Mouse (Mus musculus) brain, embryonic 18.5 days (tissue): ENCODE data around the gene Rfx8.
"Not testable (repeated sequence)": the region's sequence is repeated elsewhere in the genome, so short reads cannot be mapped to it uniquely, and the experiment has no call there.

Experiments used
- DNase-seq: peaks from one replicate; pipeline ENCODE4 v3.0.0-alpha.2; 2012; ENCODE audit warnings: low read depth, low spot score

Rfx8 gene

DNA sequence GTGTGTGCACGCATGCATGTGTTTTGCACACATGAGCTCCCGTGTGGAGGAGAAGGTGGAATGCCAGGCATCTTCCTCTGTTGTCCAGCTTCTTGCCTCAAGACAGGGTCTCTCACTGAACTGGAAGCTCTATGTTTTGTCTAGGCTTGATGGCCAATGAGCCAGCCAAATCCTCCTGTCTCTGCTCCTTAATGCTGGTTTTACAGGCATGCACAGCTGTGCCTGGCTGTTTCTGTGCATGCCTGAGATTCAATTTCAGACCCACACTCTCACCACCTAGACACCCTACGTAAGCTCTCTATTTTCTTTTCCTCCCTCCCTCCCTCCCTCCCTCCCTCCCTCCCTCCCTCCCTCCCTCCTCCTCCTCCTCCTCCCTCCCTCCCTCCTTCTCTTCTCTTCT lies 28.8 kb downstream of the Rfx8 start:
- DNase-seq: no peak

DNA sequence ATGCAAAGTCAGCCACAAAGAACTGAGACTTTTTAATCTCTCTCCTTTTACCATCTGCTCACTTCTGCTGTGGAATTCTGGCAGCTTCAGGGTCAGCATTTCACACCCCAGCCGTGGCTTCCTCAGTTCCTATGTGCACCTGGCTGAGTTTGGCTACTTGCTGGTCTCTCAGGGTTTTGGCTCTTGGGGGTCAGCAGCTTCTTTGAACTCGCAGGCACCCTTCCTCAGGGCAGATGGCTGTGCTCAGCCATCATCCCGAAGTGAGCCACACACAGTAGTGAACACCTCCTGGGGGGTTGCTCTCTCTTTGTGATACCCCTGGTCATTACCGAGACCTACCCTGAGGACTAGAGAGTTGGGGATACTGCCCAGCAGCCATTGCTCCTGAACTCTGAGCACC lies 29.7 kb downstream of the Rfx8 start:
- no peak for DNase-seq

DNA sequence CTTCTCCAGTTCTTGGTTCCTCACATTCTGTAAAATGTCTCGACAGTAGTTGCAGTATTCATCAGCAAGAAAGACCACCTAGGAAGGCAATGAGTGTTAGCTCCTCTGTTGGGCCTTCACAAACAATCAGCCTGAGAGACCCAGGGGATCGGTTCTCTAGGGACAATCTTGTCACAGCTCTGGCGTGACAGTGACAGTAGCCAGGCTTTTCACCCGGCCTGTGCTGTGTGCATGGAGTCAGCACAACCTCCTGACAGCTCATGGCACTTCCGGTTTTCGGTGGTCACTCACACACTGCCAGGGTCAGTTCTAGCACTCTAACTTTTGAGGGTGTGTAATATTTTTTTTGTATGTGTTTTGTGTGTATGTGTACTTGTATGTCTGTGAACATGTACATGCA lies 32.2 kb downstream of the Rfx8 start:
- DNase-seq: no peak

DNA sequence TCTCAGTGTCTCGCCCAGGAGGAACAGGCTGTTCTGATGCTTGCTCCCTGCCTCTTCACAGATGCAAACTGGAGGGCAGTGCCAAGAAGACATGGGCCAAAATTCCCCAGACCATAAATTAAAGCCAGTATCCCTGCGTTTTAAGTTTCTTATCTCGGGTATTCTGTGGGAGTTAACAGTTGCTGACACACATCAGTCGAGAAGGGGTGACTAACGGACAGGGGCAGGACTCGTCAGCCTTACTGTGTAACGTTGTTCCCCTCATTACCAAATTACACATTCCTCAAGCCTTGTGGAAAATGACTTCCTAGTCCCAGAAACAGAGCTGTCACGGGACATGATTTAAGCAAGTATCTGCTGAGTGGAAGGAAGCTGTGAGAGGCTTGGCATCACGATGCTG lies 33.5 kb downstream of the Rfx8 start:
- no peak for DNase-seq

DNA sequence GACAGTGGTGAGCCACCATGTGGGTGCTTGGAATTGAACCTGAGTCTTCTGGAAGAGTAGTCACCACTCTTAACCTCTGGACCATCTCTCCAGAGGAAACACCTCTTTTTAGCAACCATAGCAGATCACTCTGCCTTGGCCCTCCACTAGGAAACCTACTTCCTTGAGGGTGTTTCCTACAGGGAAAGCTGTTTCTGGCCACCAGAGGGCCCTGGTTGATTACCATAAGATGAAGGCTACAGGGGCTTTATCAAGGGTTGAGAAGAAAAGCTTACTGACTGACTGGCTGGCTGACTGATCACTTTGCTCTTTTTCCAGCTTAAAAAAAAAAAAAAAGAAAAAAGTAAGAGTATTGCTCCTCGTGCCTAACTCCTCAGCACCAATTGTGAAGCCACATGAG lies 35.0 kb downstream of the Rfx8 start:
- DNase-seq: peak; percentile 66

DNA sequence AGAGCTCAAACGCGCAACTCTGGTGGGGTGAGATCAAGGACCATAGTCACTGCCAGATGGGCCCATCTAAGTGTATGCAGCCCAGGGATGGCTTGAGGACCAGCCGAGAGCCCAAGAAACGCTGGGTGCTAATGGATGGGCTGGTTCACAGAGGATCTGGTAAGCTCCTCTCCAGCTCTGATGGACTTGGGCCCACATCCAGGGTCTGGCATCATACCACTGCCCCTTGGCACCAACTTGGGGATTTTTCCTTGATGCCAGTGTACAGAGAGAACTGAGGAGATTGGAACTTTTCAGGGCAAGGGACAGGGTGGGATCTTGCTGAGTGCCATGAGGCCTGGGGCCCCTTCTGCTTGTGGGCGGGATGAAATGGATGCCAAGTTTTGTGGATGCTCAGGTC lies 39.2 kb downstream of the Rfx8 start:
- no peak for DNase-seq

DNA sequence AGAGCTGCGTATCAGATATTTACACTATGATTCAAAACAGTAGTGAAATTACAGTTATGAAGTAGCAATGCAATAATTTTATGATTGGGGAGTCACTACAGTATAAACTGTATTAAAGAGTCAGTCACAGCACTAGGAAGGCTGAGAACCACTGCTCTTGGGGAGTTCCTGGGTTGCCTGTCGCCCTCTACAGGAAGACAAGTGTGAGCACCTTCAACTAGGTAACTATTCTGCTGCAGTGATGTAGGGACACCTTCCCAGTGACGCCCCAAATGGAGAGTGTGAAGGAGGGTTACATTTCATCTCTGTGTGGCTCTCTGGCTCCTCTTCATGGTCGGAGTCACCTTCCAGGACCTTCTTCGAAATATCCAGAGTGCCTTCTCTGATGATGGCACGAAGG lies 40.3 kb downstream of the Rfx8 start:
- no peak for DNase-seq

DNA sequence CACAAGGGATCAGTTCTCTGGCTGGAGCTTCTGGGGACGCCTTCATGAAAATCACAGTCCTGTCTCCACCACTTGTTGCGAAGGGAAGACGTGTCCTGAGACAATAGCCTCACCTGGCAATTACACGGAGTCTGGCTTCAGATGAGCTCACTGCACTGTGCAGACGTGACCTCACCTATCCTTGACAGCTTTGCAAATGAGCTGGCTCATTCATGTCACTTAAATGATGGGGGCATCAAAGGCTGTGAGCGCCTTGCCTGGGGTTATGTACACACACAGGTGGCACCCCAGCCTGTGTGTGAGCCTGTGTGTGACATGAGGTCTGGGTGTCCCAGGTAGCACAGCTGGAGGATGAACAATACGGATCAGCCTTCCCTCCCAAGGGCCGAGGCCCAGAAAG lies 41.9 kb downstream of the Rfx8 start:
- no peak for DNase-seq

DNA sequence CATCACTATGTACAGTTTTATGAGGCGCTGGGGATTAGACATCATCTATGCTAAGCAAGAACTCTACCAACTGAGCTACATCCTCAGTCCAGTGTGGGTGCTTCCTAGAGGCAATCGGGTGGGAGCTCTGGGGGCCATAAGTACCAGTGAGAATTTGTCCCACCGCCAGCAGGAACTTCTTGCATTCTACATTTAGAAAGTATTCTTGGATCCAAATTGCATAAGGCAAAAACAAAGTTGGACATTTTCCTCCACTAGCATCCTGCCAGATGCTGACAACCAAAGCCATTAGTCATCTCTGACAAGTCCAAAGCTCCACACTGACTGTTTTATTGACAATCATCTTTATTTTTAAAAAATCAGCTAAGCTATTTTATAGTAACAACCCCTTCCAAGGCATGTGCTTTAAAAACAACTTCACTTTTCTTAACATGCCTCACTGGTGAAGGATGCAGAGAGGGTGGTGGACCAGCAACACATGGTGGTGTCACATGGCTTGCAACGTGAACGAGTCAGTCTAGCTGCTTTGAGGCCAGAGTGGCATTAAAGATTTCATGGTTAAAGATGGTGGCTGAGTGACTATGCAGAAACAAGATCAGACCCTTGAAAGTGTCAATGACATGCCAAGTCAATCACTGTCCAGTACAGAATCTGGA lies 44.4 kb downstream of the Rfx8 start:
- DNase-seq: no peak

DNA sequence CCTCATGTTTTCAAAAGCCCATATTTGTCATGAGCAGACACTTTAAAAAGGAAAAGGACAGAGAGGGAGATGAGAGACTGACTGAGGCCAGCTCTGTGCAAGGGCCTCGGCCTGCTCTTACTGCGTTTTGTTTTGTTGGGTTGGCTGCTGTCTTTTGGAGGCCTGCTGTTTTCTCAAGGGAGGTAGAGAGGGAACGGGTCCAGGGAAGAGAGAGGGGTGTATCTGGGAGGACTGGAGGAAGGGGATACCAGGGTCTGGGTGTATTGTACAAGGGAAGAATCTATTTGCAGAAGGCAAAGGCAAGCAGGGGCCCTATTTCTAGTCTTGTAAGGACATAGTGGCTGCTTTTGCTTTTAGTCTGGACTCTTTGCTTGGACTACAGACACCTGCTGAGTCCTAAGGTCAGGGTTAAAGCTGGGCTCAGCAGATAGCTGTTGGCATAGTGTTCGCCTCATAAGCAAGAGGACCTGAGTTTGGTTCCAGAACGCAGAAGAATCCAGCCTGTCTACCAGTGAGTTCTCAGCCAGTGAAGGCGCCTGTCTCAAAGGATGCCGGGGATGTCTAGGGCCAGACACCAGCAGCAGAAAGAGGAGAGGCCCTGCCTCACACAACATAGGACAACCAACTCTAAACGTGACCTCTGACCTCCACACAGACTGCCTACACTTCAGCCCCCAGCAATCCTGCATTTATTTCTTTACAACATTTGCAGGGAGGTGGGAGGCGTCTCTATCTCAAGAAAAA lies 48.3 kb downstream of the Rfx8 start:
- DNase-seq: no peak

DNA sequence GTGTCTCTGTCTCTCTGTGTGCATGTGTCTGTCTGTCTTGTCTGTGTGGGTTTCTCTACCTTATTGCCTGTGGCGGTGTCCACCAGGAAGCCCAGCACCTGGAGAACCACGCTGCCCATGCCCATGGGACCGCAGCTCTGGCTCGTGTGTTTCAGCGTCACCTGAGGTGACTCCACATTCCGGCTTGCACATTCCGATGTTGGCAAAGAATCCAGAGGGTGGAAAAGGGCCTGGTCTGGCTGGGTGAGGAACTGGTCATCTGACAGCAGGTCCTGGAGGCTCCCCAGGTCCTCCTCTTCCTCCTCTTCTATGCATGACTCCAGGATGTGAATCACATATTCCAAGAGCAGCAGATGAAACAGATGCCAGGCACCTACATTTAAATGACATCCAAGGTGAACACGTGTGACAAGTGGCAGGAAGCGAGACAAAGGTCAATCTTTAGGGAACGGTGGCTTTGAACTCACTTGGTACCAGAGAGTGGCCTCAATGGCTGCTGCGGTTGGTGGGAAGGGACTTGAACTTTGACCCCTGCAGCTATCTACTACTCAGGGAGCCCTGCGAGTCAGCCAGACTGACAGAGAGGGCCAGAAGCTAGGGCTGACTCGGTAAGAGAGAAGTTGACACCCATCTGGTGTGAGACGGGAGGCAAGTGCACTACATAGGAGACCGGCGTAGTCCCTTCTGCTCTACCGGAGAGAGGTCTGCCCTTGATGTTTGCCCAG lies 50.4 kb downstream of the Rfx8 start:
- no peak for DNase-seq

DNA sequence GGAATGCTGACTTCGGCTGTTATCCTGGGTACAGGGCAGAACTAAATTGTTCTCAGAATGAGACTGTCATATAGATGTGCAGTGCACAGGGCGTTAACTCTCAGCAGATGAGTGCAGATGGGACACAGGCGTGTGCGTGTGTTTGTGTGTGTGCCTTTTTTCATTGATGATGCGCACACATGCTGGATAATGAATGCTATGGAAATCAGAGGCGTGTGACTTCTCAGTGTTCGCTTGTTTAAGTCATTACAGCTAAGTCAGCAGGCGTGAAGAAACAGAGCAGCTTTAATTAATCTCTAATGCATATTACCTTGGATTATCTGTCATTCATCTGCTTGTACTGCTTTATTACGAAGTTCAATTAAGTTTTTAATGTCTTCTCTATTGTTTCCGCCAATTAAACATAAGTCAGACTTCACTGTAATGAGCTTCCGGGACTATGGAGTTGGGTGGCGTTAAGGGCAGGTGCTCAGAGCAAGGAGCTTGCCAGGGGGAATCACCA lies 54.0 kb downstream of the Rfx8 start:
- no peak for DNase-seq

DNA sequence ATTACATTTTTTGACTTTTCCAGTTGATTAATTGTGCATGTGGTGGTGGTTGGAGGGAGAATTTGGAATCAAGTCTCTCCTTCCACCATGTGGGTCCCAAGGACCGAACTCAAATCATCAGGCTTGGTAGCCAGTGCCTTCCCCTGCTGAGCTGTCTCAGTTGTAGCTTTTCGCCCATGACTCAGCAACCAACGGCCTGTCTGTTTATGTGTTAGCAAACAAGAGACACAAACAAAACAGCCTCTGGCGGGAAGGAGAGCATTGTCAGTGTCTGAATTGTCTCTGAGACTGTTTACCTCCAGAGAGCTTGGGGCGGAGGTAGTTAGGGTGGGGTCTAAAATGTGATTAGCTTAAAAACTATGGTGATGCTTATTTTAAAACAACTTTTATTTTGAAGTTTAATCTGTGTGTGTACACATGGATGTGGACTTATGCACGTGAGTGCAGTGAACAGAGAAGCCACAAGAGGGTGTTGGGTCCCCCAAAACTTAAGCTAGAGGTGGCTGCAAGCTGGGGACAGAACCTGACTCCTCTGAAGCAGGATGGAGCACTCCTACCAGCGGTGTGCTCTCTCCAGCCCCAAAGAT lies 56.7 kb downstream of the Rfx8 start:
- no peak for DNase-seq

DNA sequence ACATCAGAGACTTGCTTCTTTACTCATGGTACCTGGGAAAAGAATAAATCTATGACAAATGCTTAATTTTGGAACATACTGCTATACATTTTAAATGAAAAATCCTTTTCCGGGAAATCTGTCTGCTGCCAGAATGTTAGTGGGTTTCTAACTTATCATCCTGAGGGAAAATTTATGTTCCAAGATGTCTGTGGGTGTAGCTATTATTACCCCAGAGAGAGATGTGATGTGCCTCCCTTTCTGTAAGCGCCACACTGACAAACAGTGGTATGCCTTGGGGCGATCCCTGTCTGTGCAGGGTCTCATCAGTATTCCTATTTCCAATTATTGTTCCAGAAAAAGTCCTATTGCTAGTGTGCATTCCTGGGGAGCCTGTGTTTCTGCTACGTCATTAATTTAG lies 57.7 kb downstream of the Rfx8 start:
- no peak for DNase-seq

DNA sequence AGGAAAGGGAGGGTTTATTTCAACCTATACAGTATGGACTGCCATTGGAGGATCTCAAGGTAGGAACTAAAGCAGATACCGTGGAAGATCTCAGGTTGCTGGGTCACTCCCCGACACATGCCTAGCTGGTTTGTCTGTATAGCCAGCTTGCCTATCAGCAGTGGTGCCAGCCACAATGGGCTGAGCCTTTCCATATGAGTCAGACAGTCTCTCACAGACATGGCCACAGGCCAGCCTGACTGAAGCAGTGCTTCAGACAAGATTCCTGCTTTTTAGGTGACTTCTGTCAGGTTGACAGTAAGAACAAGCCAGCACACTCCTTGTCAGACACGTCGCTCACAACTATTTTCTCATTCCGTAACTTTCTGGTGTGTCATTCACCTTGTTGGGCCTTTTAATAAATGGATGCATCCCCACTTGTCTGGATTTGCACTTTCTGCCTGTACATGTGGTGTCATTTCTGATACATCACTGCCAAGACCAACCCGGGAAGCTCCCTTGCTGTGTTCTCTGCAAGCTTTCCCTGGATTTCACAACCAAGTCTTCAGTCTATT lies 63.7 kb downstream of the Rfx8 start:
- no peak for DNase-seq

DNA sequence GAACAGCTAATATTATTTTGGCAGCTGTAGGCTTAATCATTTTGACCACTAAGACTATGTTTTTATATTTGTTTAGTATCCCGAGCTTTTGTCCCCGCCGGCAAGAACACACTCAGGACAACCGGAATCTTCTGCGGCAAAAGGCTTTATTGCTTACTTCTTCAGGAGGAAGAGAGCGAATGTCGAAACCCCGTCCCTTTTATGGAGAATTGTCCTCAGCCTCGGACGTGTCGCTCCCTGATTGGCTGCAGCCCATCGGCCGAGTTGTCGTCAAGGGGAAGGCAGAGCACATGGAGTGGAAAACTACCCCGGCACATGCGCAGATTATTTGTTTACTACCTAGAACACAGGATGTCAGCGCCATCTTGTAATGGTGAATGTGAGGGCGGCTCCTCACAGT lies 65.9 kb downstream of the Rfx8 start:
- DNase-seq: not testable (repeated sequence)

DNA sequence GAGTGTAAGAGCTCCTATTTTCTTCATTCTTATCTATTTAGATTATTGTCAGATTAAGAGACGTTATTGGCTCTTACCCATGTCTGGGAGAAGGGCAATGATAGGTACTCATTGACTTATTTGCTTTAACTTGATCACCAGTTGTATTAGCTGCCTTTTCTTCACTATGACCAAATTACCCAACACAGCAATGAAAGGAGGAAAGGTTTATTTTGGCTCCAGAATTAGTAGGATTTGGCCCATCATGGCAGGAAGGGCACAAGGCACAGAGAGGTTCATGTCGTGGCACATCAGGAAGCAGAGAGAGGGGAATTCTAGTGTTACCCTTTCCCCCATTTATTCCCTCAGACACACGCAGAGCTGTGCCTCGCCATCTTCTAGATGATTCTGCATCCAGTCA lies 67.8 kb downstream of the Rfx8 start:
- no peak for DNase-seq

DNA sequence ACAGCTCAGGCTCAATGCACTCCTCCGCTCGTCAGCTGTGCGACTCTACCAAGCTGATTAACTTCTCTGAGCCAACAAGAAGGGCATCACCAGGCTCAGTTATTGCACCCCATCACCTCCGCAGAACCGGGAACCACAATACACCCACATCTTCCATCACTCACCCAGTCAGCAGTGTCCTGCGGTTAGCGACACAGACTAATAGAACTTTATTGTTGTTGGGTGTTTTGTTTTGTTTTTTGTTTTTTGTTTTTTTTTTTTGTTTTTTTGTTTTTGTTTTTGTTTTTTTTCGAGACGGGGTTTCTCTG lies 69.6 kb downstream of the Rfx8 start, which contains the start of gene Creg2:
Creg2 (minus strand) TSS at position 234 of the 308 bp plus-strand sequence.
- DNase-seq: no peak

DNA sequence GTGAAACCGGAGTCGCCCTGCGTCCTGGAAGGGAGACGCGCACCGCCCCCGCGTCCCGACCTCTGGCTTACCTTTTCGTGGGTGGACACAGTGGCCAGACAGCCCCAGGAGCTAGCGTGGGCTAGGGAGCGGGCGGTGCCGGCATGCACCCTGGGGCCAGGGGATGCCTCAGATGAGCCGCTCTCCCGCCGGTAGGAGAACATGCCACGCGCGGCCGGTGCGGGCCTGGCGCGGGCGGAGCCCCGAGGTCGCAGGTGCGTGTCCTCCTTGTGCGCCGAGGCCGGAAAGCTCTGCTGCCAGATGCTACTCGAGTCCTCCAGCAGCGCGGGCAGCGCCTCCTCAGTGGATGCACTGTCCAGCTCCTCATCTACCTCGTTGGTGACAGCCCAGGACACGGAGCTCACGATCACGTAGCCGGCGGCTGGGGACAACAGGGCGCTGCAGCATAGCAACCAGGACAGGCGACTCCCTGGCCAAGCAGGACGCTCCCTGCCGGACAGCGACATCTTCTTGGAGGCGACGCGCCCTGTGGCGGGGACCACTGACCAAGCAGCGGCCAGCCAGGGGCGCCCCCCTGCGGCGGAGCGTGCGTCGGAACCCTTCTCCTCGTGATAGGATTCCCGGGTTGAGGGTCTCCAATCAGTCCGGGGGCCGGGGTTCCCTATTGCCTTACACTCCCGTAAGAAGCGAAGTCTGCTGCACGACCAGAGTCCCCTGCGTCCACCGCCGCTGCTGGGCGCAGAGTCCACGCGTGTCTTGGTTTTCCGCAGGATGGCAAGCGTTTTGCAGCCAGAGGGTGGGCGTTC lies 70.2 kb downstream of the Rfx8 start:
- DNase-seq: no peak

DNA sequence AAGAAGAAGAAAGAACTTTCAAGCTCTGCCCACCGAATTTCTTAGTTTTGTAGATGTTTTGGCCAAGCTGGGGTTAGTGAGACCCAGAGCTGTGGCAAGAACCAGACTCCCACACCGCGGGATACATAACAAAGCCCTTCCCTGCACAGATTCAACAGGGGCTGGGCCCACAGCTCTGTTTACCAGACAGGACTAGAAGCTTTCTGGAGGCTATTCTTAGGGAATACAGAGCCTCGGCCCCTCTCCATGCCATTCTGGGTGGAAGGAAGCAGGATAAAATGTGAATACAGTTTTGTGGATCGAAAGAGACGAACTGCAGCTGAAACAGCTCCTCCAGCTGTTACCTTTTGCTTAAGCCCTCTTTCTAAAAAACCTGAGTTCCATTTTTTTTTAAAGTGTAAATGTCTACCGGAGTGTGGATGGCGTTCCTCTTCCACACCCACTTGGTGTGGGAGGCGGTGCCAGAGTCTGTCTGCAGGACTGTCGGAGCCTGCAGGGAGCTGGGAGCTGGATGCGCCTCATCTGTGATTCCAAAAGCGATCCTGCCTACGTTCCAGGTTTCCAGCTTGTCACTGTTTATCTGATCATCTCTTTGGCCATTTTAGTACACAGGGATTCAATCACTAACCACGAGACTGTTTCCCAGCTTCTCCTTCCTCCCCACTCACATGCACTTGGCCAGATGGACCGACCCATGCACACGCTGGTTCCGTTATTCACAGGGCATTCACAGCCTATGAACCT lies 70.9 kb downstream of the Rfx8 start:
- DNase-seq: no peak

DNA sequence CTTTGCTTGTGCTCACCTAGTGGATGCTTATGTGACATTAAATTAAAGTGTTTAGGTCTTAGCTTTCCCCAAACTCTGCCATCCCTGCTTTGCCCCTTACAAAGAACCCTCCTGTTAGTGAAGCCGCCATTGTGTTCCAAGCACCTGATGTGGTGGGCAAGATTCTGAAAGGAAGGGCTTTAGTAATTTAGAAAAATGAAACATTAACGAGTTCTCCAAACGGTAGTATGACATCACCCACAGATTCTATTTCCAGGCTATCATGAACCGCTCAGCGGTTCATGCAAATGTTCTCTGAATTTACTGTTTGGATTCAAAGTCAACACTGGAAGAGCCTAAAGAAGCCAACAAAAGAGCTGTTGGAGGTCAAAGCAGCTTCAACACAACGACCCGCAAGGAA lies 72.2 kb downstream of the Rfx8 start:
- no peak for DNase-seq
